Mouse (Mus musculus) midbrain, postnatal 0 days (tissue): ENCODE results near the gene Tgfa. TPM values are rescaled to one million over a fixed set of nuclear protein-coding genes. Genes with fewer than 3 reads are reported as not detected.

Source experiments
- ATAC-seq: fragments of 200-750 bp; cut with Nextera tagmentation; 2 replicates; pipeline ENCODE4 v1.8.0; 2017; ENCODE audit warnings: moderate number of reproducible peaks, mild to moderate bottlenecking, moderate TSS enrichment, moderate library complexity; ENCODE audit not compliant: low FRiP score
- DNase-seq: peaks from one replicate; pipeline ENCODE4 v3.0.0-alpha.2; 2015; ENCODE audit warnings: low spot score
- H3K27ac ChIP-seq: fragments of 300-500 bp; sonication (generic); 2 replicates; pipeline ENCODE4 v1.5.1; 2014; ENCODE audit warnings: low read depth, mild to moderate bottlenecking, low read length, mixed read lengths
- H3K27me3 ChIP-seq: fragments of 300-500 bp; sonication (generic); 2 replicates; pipeline ENCODE4 v1.6.1; 2014; ENCODE audit warnings: low read length, control low read depth, mixed read lengths; ENCODE audit not compliant: insufficient read depth
- H3K36me3 ChIP-seq: fragments of 300-500 bp; sonication (generic); 2 replicates; pipeline ENCODE4 v1.6.1; 2014; ENCODE audit warnings: low read length, control low read depth, mixed read lengths; ENCODE audit not compliant: insufficient read depth
- H3K4me1 ChIP-seq: fragments of 300-500 bp; sonication (generic); 2 replicates; pipeline ENCODE4 v1.6.1; 2014; ENCODE audit warnings: mild to moderate bottlenecking, control low read depth, antibody characterized with exemption, low read length, mixed read lengths; ENCODE audit not compliant: insufficient read depth
- H3K4me2 ChIP-seq: fragments of 300-500 bp; sonication (generic); 2 replicates; pipeline ENCODE4 v1.6.1; 2014; ENCODE audit warnings: low read depth, mild to moderate bottlenecking, low read length, mixed read lengths; ENCODE audit not compliant: poor library complexity, severe bottlenecking
- H3K4me3 ChIP-seq: fragments of 300-500 bp; sonication (generic); 2 replicates; pipeline ENCODE4 v1.5.1; 2014; ENCODE audit warnings: low read depth, mild to moderate bottlenecking, low read length, moderate library complexity
- H3K9ac ChIP-seq: fragments of 300-500 bp; sonication (generic); replicated peaks from 2 replicates; pipeline ENCODE4 v1.6.1; 2014; ENCODE audit warnings: mild to moderate bottlenecking, low read length, moderate library complexity, mixed read lengths; ENCODE audit not compliant: poor library complexity, severe bottlenecking
- H3K9me3 ChIP-seq: fragments of 300-500 bp; sonication (generic); 2 replicates; pipeline ENCODE4 v1.6.1; 2016; ENCODE audit warnings: low read length, control low read depth
- CTCF ChIP-seq: IDR thresholded peaks from 2 replicates; pipeline ENCODE4 v1.5.1; 2016; ENCODE audit warnings: antibody characterized with exemption, mild to moderate bottlenecking
- WGBS: fragments of 180-500 bp; shearing (Covaris S2); extraction: QIAGEN DNeasy Blood & Tissue Kit; methylation state at CpG from one replicate; pipeline ENCODE4 v1.1.7; 2014; 5-methylcytosine and 5-hydroxymethylcytosine counted together
- polyA plus RNA-seq: library from polyadenylated mRNA; unstranded; fragments of >200 nt; fragmentation: Nextera tagmentation; extraction: Ambion mirVana; gene quantifications from 2 replicates; pipeline ENCODE4 v1.2.1, GENCODE M21; 2015
- total RNA-seq: library from RNA; depleted of rRNA; stranded (reverse); fragments of >200 nt; gene quantifications from 2 replicates; pipeline ENCODE4 v1.2.3, GENCODE M21; 2014

Tgfa gene
- total and polyA plus RNA-seq, 2 experiments from 2014 or later: 16.8 to 37.1 TPM

DNA sequence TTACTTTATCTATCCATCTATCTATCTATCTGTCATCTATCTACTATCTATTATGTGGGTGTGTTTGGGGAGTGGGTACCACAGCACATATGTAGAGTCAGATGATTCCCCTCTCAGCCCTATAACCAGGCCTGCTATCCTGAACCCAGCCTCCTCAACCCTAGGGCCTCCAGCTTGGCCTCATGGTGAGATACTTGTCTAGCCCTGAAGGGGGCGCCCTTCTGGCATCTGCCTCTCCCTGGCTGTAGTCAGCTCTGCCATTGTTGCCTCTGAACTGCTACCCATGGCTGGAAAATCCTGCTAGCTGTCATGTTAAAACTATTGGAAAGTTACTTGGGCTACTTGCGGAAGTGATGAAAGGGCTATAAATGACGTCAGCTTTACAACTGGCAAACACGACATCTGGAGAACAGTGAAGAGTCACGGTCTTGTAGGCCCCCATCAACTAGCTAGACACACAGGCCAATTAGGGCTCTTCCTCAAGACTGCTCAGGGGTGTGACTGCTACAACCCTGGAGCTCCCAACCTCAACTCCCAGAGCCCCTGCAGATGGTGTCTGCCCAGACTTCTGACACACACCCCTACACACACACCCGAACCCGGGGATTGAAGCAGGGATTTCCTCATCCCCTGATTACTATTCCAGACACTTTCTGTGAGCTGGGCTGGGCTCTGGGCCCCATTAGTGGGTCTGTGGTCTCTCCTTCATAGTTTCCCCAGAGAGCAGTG, 65.5 kb downstream of the Tgfa start:
- TF ChIP-seq CTCF: 0 out of 2 replicates have a peak, but pooled peaks have one; percentile 25
- H3K27me3 ChIP-seq: no peaks in the 10 kb centered on the region
- H3K27ac ChIP-seq: no peak overlapping the region
- DNase-seq: no peak
- no peak overlapping the region for H3K4me3 ChIP-seq
- ATAC-seq: no peak
- no peak overlapping the region for H3K9ac ChIP-seq
- no peaks in the 10 kb centered on the region for H3K36me3 ChIP-seq
- WGBS: 74% methylated on average over 7 of the region's 7 CpGs
- no peaks in the 10 kb centered on the region for H3K9me3 ChIP-seq
- no peaks in the 10 kb centered on the region; the same call in 1 of the 2 replicates for H3K4me1 ChIP-seq
- no peak overlapping the region for H3K4me2 ChIP-seq

DNA sequence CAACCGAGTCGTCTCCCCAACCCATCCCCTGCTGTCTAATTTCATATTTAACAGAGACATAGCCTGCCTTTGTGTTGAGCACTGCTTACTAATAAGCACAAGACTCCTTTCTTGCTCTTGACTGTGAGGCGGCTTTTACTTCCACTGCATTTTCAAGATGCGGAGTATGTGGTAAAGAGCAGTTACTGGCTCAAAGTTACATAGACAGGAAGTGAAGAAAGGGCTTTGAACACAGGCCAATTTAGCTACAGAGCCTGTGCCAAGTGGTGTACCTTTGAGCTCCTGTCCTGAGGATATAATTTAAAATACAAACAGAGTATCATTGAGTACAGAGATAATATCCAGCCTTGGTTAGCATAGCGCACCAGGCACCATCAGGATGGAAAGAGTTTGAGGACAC, 71.8 kb downstream of the Tgfa start:
- DNase-seq (no peak), ATAC-seq (no peak)
- TF ChIP-seq CTCF: no peak
- 78% methylated on average over 5 of the region's 5 CpGs for WGBS
- Histone ChIP-seq H3K27me3 (no peaks in the 10 kb centered on the region), H3K4me1 (no peaks in the 10 kb centered on the region), H3K4me3 (no peak overlapping the region), H3K27ac (no peak overlapping the region), H3K4me2 (no peak overlapping the region), H3K36me3 (no peaks in the 10 kb centered on the region), H3K9ac (no peak overlapping the region), H3K9me3 (no peaks in the 10 kb centered on the region)

DNA sequence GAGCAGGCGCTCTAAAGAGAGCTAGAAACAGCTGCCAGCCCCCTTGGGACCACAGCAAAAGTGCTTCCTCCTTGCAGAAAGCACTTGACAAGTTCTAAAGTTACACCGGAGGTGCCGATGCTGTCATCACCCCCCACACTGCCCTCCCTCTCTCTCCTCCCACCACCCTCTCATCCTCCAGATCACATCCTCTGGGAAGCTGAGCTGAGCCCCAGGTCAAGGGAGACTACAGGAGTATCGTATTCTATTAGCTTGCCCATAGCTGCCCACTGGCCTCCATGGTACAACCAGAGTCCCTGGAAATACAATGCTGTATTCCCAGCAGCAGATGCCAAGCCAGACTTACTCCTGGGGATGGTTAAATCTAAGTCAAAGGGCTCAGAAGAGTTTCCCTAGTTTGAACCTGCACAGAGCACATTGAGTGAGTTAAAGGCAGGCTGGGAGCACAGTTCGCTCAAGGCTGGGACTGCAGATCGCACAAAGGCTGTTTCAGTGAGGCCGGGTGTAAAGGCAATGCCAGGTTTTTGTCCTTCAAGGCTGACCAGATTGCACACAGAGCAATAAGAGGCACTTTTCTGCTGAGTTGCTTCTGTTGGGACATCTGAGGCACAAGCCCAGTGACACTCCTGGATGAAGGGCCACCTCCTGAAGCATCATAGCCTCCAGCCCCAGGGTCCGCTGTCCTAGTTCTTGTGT, 75.5 kb downstream of the Tgfa start:
- TF ChIP-seq CTCF: no peak
- H3K27me3 ChIP-seq: no peaks in the 10 kb centered on the region
- WGBS: 81% methylated on average over 8 of the region's 8 CpGs
- no peaks in the 10 kb centered on the region for H3K9me3 ChIP-seq
- H3K4me3 ChIP-seq: no peak overlapping the region
- no peak overlapping the region for H3K4me2 ChIP-seq
- no peaks in the 10 kb centered on the region for H3K36me3 ChIP-seq
- H3K9ac ChIP-seq: no peak overlapping the region
- no peak overlapping the region for H3K27ac ChIP-seq
- DNase-seq: no peak
- ATAC-seq: no peak
- H3K4me1 ChIP-seq: no peaks in the 10 kb centered on the region

DNA sequence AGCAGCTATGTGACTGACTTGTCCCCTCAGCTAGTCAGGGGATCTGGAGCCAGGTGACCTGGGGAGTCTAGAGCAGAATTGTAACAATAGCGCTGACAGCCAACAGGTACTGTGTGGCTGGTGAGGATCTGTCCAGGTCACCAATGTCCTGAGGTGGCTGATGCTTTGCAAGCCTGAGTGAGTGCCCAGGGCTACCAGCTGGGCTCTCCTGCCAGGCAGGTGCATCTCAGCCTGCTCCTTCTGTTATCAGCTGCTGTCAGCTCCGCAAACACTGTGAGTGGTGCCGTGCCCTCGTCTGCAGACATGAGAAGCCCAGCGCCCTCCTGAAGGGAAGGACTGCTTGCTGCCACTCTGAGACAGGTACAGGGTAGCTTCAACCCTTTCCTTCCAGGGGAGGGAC, 76.1 kb downstream of the Tgfa start:
- 91% methylated on average over 5 of the region's 5 CpGs for WGBS
- Histone ChIP-seq H3K4me1 (no peaks in the 10 kb centered on the region), H3K9me3 (no peaks in the 10 kb centered on the region), H3K9ac (no peak overlapping the region), H3K27ac (no peak overlapping the region), H3K27me3 (no peaks in the 10 kb centered on the region), H3K4me3 (no peak overlapping the region), H3K36me3 (no peaks in the 10 kb centered on the region), H3K4me2 (no peak overlapping the region)
- TF ChIP-seq CTCF: no peak
- DNase-seq (no peak), ATAC-seq (no peak)

DNA sequence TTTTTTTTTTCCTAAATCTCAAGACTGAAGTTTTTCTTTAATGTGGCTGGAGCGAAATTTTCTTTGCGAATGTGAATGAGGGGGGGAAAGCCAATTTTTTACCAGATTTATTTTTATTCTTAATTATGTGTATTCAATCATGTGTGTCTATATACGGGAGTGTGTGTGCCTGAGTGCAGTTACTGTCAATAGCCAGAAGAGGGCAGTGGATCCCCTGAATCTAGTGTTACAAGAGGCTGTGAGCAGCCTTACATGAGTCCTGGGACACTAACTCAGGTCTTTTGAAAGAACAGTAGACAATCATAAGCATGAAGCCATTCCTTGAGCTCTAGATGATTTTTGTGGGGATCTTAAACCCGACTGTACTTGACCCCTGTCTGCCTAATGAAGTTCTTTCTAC, 80.7 kb downstream of the Tgfa start:
- 95% methylated on average over 4 of the region's 4 CpGs for WGBS
- ATAC-seq (no peak), DNase-seq (no peak)
- no peak overlapping the region for H3K4me2 ChIP-seq
- H3K4me1 ChIP-seq: no peaks in the 10 kb centered on the region
- no peaks in the 10 kb centered on the region for H3K9me3 ChIP-seq
- no peaks in the 10 kb centered on the region for H3K27me3 ChIP-seq
- H3K36me3 ChIP-seq: no peaks in the 10 kb centered on the region
- peak; percentile 42 for TF ChIP-seq CTCF
- no peak overlapping the region for H3K4me3 ChIP-seq
- H3K27ac ChIP-seq: no peak overlapping the region
- no peak overlapping the region for H3K9ac ChIP-seq

DNA sequence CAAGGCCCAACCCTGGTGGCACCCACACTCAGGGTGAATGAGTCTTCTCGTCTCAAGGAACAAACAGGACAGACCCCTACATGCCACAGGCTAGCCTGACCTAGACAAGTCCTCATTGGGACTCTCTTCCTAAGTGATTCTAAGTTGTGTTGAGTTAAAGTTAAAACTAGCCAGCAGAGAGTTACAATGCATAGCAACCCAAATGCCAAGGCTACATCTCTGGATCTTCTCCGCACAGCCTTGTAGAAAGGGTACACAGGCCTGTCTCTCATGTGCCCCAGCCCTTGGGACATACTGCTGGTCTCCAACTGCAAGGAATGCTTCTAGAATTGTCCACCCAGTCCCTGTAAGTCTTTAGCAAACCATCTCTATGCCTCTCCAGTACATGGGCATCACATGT, 81.8 kb downstream of the Tgfa start:
- 91% methylated on average over 2 of the region's 2 CpGs for WGBS
- H3K27me3 ChIP-seq: no peaks in the 10 kb centered on the region
- no peak overlapping the region for H3K4me2 ChIP-seq
- H3K4me3 ChIP-seq: no peak overlapping the region
- H3K36me3 ChIP-seq: no peaks in the 10 kb centered on the region
- H3K27ac ChIP-seq: no peak overlapping the region; the same call in 1 of the 2 replicates
- H3K4me1 ChIP-seq: no peaks in the 10 kb centered on the region
- H3K9ac ChIP-seq: no peak overlapping the region
- no peaks in the 10 kb centered on the region for H3K9me3 ChIP-seq
- DNase-seq (no peak), ATAC-seq (no peak)
- TF ChIP-seq CTCF: no peak
